Mouse (Mus musculus) large intestine, adult 2 months (tissue): ENCODE results near the gene Sptlc2. TPM values are rescaled to one million over a fixed set of nuclear protein-coding genes. Genes with fewer than 3 reads are reported as not detected.

Experiments
- polyA plus RNA-seq: library from polyadenylated mRNA; depleted of rRNA; stranded (reverse); fragments of >200 nt; gene quantifications from 2 replicates; pipeline ENCODE4 v1.2.3, GENCODE M21; 2012; rRNA removed

Sptlc2 gene
- polyA plus RNA-seq, 1 experiment, result 49.1 TPM

Other genes with a start within 250 kb of the Sptlc2 start
- 47.6 and 57.2 TPM in 2 replicates for gene Gstz1, start 241.2 kb downstream of the Sptlc2 start, polyA plus RNA-seq
- 6.5 and 8.7 TPM in 2 replicates for gene Pomt2, start 240.4 kb downstream of the Sptlc2 start, polyA plus RNA-seq
- 0.07 TPM in 1 of 2 replicates, not detected in the other for gene Samd15, start 188.6 kb downstream of the Sptlc2 start, polyA plus RNA-seq
- gene Tmed8, start 187.9 kb downstream of the Sptlc2 start, polyA plus RNA-seq, result 1.3 and 2.3 TPM in 2 replicates
- gene Noxred1, start 149.6 kb downstream of the Sptlc2 start, polyA plus RNA-seq, result 0.16 and 0.55 TPM in 2 replicates
- 33.4 and 38.6 TPM in 2 replicates for gene Vipas39, start 122.1 kb downstream of the Sptlc2 start, polyA plus RNA-seq
- 55.9 and 60.9 TPM in 2 replicates for gene Ahsa1, start 121.9 kb downstream of the Sptlc2 start, polyA plus RNA-seq
- 0.25 and 0.32 TPM in 2 replicates for gene Ism2, start 88.7 kb downstream of the Sptlc2 start, polyA plus RNA-seq
- gene Slirp, start 55.5 kb upstream of the Sptlc2 start, polyA plus RNA-seq, result 21.4 and 21.7 TPM in 2 replicates
- 11.6 and 12.7 TPM in 2 replicates for gene Alkbh1, start 55.7 kb upstream of the Sptlc2 start, polyA plus RNA-seq
- gene Snw1, start 83.9 kb upstream of the Sptlc2 start, polyA plus RNA-seq, result 8.9 and 9.9 TPM in 2 replicates
- gene Gm5788, start 106.4 kb upstream of the Sptlc2 start, polyA plus RNA-seq, result not detected in 2 replicates
- not detected in 2 replicates for gene Gm8300, start 126.0 kb upstream of the Sptlc2 start, polyA plus RNA-seq
- not detected in 2 replicates for gene Oog1, start 214.3 kb upstream of the Sptlc2 start, polyA plus RNA-seq
- gene Gm4027, start 230.5 kb upstream of the Sptlc2 start, polyA plus RNA-seq, result not detected in 2 replicates